Mouse (Mus musculus): ENCODE measurements at regions not wholly inside any gene's neighbourhood (a gene's known extent, or its start where the extent isn't known, plus 50 kb on each side); places are given as distances from the start of the nearest gene placed in this dataset.

DNA sequence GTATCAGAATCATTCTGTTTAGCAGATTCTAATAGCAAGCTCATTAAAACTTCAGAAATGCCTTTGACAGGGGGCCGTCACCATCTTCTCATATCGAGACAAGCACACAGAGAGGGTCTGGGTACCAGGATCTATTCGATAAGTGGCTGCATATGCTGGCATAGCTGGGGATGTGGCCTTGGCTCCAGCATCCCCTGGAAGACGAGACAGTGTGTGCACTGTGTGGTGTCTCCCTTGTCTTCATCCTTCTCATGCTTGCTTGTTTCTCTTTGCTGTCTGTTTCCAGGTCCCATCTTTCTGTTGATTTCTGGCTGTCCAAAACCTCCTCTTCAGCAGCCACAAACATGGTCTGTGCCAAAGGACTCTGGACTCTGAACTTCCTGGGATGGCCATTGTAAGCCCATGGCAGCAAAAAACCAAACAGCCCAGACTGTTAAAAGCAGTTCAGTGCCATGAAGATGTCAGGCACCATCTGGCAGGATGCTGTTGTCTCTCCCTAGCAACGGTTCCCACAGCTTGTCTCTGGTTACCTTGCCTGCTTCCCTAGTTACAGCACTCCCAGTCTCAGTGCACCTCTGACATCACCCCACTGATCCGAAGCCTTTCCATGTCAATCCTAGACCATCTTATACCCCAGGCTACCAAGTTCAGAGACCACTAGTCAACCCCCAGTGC is 56.5 kb downstream of the Kctd12 start:
- DNase-seq (ENCODE audit: low spot score in 2 of 2), result no peak

DNA sequence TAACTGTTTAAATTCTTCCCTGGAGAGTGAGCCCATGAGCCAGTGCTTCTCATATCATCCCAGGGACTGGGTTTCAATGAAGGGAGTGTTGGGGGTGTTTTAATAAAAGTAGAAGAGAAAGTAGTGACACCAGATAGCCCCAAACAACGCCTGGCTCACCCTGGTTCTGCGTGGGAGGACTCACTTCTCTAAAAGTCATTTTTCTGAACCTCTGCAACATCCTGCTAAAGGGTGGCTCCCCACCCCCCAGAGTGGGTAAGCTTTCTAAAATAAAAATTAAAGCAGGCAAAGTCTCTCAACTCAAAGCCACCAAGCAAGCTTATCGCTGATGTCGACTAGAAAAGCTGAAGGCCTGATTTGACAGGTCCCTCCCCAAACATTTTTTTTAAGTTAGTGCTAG is 57.8 kb downstream of the Kctd12 start:
- no peak for DNase-seq (ENCODE audit: low spot score in 2 of 2)

- DNase-seq (ENCODE audit: low spot score in 2 of 2), result no peak
These were observed 59.9 kb downstream of the Kctd12 start for GRCm38 (mm10) chr14:102922496-102922993.

- no peak for DNase-seq (ENCODE audit: low spot score in 2 of 2)
These were observed 62.0 kb downstream of the Kctd12 start for GRCm38 (mm10) chr14:102920415-102920814.

DNA sequence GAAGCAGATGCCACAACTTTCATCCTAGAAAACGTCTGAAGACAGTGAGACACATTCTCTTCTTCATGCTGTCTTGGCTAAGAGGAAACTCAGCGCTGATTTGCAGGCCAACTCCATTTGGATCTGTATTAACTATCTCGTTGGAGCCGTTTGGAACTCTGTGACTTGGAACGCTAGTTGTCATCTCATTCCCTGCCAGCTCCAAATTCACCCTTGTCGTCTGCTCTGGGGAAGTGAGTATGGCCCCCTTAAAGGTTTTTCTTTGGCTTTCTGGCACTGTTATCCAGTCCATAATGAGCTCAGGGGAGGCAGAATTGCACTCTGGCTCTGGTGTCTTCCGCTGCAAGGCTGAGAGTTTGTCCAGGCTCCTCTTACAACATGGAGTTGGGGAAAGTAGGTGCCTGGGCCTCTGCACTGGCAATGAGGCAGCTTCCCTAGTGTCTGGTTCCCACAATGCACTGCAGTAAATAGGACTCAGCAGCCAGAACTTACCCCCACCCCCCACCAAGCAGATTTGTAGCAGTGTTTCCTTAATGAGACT is 63.1 kb downstream of the Kctd12 start:
- DNase-seq (ENCODE audit: low spot score in 2 of 2), result no peak

DNA sequence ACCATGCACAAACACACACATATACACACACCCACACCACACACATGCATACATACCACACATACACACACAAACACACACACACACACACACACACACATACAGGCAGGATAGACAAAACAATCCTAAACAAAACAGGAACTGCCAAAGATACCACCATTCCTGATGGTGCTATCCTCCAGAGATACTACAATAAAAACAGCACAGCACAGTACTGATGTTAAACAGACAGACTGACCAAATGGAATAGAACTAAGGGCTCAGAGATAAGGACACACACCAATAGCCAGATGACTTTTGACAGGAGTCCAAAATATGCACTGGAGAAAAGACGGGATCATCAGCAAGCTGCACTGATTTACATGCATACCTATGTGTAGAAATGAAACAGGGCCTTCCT is 64.5 kb downstream of the Kctd12 start:
- no peak for DNase-seq (ENCODE audit: low spot score in 2 of 2)

DNA sequence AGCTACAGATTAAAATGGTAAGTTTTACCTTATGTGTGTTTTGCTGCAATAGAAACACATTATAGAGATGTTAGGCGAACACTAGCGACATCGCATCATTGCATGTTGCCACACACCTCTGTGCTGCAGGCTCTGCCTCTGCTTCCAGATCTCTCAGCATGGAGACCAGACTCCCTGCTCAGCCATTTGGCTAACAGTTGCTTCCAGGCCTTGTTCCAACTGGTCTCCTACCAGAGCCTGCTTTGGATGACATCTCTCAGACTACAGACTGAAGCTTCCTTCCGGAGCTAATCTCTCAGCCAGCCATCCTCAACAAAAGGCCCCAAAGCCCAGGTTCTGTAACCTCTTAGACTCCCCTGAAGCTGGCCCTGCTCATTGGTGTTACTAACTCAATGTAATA is 66.5 kb downstream of the Kctd12 start:
- no peak for DNase-seq (ENCODE audit: low spot score in 2 of 2)

DNA sequence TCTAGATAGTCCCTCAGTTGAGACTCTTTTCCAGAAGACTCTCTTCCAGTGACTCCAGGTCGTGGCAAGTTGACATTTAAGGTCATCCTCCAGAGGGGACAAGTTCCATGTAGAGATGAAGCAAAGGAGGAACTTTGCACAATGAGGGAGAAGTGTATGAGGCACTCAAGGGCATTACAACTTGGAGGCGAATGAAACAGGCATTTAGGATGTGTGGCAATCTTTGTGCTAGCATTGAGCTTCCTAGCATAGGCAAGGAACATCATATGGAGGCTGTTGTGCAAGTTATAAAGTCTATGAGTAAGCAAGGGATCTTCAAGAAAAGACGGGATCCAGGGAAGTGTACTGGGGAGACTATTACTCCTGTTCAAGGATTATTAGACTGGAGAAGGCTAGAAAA is 70.9 kb downstream of the Kctd12 start:
- no peak for DNase-seq (ENCODE audit: low spot score in 2 of 2)

GRCm38 (mm10) chr14:102908990-102909389 is 73.4 kb downstream of the Kctd12 start:
- no peak for DNase-seq (ENCODE audit: low spot score in 2 of 2)

DNA sequence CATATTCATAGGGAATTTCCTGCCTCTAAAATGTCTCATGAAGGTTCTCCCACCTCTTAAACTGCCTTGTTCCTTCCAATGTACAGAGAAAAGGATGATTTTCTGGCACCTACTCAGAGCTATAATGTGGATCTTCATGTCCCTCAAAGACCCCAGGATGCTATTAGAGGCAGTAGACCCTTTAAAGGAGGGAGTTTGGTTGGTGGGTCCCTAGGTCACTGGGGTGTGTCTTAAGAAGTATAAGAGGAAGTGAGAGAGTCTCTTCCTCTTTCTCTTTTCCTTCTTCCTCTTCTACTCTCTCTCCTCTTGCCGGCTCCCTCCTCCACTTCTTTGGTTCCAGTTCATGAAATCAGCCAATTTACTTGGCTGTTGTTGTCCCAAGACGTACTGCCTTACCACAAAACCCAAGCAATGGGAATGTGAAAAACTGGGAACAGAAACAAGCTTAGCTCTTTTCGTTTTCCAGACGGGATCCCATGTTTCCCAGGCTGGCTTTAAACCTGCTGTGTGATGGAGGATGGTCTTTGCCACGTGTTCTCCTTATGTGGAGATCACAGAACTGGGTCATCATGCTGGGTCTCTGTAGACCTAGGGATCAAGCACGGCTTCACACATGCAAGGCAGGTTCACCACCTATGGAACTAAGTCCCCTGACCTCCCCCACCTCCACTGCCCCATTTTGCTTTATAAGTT is 74.9 kb downstream of the Kctd12 start:
- no peak for DNase-seq (ENCODE audit: low spot score in 2 of 2)

DNA sequence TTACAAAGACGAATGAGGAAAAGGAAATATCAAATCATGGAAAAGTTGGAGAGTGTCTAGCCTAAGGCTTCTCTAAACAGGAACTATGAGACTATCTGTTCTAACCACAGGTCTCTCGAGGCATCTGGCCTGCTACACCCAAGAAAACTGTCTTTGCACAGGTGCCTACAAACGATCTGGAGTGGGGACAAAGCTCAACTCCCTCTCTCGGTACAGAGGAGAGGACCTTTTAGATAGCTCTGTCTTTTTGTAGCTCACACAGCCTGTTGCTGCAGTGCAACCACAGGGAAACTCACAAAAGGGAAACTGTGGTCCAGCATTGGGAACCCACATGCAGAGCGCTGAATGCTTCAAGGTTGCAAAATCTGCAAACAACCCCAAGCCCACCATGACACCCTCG is 75.6 kb downstream of the Kctd12 start:
- no peak for DNase-seq (ENCODE audit: low spot score in 2 of 2)

DNA sequence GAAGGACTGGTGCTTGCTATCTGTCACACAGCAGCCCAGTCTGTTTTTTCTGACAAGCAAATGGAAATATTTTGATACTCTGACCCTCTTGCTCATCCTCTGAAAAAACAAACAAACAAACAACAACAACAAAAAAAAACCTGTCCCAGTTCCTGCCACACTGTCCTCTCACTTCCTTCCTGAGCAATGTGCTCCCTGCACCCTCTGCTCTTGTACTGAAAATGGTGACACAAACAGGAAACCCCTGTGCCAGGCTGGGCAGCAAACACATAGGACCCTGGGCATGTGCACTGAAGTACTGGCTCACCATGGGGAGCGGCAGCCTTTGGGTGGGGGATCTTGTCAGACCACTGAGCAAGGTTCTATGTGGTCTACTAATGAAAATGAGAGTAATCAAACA is 76.2 kb downstream of the Kctd12 start:
- DNase-seq (ENCODE audit: low spot score in 2 of 2), result no peak

- peak; percentile 61 to 63 for DNase-seq (ENCODE audit: low spot score in 2 of 2)
These were observed 79.5 kb downstream of the Kctd12 start for GRCm38 (mm10) chr14:102902906-102903305.

GRCm38 (mm10) chr14:102902236-102902635 is 80.2 kb downstream of the Kctd12 start:
- no peak for DNase-seq (ENCODE audit: low spot score in 2 of 2)

DNA sequence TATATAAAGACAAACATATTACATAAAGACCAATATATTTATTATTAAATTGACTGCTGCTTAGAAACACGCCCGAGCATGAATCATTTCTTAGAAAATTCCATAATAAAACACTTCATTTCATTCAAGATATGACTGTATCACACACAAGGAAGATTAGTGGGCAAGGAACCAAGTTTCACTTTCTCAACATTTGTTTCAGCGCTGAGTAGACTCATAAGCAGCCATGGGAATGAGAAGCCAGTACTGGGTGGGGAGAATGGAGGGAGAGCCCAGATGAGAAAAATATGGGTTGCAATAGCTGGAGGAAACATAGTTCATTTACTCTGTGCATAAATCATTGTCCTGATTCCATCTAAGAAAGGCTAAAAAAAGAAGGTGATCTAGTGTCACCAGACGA is 84.0 kb downstream of the Kctd12 start:
- DNase-seq (ENCODE audit: low spot score in 2 of 2), result no peak

GRCm38 (mm10) chr14:102897039-102897438 is 85.4 kb downstream of the Kctd12 start:
- no peak for DNase-seq (ENCODE audit: low spot score in 2 of 2)

DNA sequence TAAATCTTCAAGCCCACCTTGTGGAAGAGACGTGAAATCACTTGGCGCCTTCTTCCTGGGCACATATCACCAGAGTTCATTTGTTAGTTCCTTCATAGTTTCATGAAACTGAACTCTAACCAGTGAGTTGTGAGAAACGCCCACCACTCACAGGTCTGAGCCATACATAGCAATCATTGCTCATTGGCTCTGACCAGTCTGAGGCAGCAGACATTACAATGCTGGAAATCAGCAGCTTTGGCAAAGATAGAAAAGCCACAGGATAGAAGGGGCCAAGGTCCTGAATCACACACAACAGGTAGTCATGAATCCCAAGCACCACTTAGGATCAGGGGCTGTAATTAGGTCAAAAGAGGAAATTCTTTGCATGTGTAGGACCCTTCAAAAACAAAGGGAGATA is 85.9 kb downstream of the Kctd12 start:
- no peak for DNase-seq (ENCODE audit: low spot score in 2 of 2)

DNA sequence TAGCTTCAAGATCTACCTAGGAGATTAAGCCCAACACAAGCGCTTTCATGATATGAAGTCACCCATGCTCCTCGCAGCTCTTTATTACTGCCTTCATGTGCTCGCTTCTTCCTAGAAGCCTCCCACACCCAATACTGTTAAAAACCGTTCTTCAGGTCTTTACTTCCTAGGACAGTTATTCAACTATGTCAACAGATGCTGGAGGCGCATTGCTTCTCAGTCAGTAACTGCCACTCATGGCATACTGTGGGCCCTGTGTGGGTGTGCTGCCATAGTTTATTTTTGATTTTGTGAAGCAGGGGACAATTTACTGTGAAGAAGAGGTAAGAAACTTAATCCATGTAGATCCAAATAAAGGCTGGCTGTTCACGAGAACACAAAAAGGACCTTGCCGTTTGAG is 89.2 kb downstream of the Kctd12 start:
- DNase-seq (ENCODE audit: low spot score in 2 of 2), result no peak

- DNase-seq (ENCODE audit: low spot score in 2 of 2), result no peak
These were observed 90.9 kb downstream of the Kctd12 start for GRCm38 (mm10) chr14:102891552-102891951.

GRCm38 (mm10) chr14:102885240-102885598 is 97.2 kb downstream of the Kctd12 start:
- DNase-seq (ENCODE audit: low spot score in 2 of 2), result no peak

GRCm38 (mm10) chr14:102884539-102885239 is 97.7 kb downstream of the Kctd12 start:
- no peak for DNase-seq (ENCODE audit: low spot score in 2 of 2)

DNA sequence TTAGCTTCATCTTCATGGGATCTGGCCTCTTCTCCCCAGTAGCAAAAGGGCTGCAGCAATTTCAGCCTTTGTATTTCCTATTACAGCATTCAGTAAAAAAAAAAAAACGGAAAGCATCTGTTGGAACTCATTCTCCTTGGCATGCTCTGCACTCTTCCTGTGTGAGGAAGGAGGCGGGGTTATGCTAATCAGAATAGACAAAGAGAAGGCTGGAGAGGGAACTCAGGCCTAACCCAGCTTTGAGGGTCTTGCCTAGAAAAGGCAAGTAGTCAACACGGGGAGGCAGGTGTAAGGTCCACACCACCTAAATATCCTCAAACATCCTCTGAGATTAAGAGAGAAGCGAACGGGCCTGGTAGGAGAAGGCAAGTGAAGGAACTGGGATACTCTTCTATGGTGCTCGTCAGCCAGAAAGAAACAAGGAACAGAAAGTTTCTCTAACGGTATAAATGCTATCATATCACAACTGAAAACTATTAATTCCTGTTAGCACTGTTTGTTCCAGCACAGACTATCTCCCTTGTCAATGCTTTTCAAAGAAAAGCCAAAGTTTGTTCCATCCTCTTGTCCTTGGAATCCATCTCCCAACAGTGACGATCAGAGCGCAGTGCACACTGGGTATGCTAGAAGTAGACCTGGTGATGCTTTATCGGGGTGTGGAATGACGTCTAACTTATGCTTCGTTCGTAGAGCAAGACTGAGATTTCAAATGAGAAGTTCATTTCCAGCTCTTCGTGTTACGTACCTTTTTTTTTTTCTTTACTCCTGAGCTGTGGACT is 98.9 kb downstream of the Kctd12 start:
- no peak for DNase-seq (ENCODE audit: low spot score in 2 of 2)
